Mouse (Mus musculus) kidney, postnatal 36 days (tissue): ENCODE results near the gene Ncam1.

Experiments used
- DNase-seq, 2 experiments: peaks; one replicate each; pipeline ENCODE4 v3.0.0; 2021 to 2022; ENCODE audit warnings: mixed read lengths in 2 of 2

Ncam1 gene

GRCm38 (mm10) chr9:49542593-49542992 is 256.1 kb downstream of the Ncam1 start:
- DNase-seq: no peak

GRCm38 (mm10) chr9:49537814-49538213 is 260.9 kb downstream of the Ncam1 start:
- DNase-seq: no peak

- DNase-seq: no peak
Measured at GRCm38 (mm10) chr9:49536593-49536992, 262.1 kb downstream of the Ncam1 start.

DNA sequence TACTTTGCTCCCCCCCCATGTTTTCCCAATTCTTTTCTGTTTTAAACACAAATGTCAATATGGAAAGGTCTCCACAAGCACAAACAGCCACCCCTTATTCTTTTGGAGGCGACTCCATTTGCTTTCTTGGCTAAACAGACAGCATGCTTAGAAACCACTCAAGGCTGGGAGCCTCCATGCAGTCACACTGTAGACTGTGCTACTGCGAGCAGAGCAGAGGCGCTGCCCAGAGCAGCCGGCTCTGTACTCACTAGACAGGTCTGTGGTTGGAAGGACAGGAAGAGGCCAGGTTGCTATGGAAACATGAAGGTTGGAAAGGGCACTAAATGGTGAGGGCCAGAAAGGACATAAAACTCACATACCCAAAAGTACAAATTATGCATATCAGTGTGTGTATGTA is 263.8 kb downstream of the Ncam1 start:
- DNase-seq: no peak

DNA sequence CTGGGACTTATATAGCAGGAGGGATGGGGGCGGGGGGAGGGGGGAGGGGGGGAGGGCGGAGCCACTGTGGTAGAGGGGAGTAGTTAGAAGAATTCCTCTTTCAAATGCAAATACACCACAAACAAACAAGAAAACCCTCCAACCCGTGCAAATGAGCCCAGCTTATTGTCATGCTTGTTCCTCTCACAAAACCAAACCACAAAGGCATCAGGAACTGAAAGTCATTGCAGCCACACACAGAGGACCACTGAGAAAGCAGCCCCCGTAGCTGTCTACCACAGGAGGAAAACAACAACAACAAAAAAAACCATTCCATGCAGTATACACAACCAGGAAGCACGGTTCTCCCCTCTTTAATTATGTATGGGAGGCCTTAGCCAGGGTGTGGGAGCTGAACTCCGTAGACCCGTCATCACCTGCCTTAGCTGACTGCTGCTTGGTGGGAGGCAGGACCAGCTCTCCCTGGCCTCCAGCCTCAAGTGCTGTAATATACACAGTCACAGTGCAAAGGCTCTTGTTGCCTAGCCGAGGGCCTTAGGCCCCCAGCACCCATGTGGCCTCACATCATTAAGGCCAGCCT is 264.7 kb downstream of the Ncam1 start:
- DNase-seq: no peak

GRCm38 (mm10) chr9:49533455-49533854 is 265.3 kb downstream of the Ncam1 start:
- no peak for DNase-seq

DNA sequence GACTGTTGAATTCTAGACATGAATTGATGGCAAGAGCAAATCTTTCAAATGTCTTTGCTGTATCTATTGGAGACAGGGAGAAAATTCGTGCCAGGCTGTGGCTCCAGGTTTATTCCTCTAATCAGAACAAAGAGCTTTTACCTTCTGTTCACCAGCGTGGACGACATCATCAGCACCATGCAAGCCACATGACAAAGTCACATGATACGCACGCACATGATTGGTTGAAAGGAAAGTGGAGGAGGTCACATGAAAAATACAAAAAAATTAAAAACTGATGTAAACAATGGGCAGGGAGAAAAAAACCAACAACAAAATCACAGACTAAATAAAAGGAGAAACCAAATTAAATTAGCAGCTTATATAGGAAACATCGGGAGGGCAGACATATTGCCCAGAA is 266.9 kb downstream of the Ncam1 start:
- no peak for DNase-seq

- DNase-seq: no peak
Measured at GRCm38 (mm10) chr9:49531257-49531656, 267.5 kb downstream of the Ncam1 start.

GRCm38 (mm10) chr9:49530739-49531138 is 268.0 kb downstream of the Ncam1 start:
- DNase-seq: no peak

DNA sequence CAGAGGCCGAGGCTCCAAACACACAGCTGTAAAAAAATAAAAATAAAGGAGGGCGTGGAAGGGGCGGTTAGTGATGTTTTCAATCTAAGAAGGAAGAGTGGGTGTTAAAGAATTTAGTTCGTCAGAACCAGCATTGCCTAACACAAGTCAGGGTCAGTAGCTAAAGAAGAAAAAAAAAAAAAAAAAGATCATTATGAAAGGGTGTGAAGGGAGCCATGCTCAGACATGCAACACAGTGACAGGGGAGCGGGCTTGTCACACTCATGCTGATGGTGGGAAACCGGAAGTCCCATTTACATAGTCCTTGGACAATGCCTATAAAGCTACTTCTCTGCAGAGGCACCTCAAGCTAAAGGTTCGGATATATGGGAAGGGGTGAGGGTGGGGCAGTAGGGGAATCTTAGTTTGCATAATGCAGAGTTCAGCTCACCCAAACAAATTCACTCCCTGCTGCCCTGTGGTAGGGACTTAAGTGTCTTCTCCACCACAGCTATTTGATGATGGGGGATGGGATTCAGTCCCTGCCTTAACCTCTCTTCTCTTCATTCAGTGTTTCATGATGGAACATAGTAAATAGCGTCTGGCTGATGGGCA is 269.3 kb downstream of the Ncam1 start:
- no peak for DNase-seq

- peak in 1 of 2 experiments; percentile 43 for DNase-seq
Measured at GRCm38 (mm10) chr9:49528943-49529342, 269.8 kb downstream of the Ncam1 start.

- no peak for DNase-seq
Measured at GRCm38 (mm10) chr9:49528026-49528425, 270.7 kb downstream of the Ncam1 start.

DNA sequence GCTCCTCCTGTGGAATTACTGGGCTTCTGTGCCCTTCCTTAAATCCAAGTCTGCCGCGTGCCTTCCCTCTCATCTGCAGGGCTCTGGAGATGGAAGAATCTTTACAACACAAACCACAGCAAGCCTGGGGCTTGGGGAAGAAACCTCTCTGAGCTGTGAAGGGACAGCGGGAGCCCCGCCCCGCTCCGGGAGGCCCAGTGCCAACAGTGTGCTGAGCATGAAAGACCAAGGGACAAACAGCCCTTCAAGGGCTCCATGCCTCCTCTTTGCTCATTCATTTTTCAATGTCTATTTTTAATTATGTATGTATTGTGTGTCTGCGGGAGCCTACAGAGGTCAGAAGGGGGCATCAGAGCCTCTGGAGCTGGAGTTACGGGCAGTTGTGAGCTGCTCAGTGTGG is 271.4 kb downstream of the Ncam1 start:
- no peak for DNase-seq

GRCm38 (mm10) chr9:49524721-49525120 is 274.0 kb downstream of the Ncam1 start:
- DNase-seq: no peak

DNA sequence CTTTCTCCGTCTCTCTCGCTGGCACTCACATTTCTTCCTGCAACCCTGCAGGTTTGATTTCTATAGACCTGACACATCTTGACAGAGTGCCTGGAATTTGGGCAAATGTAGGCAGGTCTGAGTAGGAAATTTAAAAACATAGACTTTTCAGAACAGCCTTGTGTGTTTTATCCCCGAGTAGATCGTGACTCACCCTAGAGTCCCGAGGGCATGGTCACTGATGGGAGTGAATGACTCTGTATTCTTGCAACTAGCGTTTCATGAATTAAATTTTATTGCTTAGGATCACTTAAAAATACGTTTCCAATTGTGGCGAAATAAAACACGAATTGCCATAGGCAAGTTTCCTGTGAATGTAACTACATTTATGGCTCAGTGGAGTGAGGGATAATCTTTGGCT is 274.8 kb downstream of the Ncam1 start:
- DNase-seq: no peak

DNA sequence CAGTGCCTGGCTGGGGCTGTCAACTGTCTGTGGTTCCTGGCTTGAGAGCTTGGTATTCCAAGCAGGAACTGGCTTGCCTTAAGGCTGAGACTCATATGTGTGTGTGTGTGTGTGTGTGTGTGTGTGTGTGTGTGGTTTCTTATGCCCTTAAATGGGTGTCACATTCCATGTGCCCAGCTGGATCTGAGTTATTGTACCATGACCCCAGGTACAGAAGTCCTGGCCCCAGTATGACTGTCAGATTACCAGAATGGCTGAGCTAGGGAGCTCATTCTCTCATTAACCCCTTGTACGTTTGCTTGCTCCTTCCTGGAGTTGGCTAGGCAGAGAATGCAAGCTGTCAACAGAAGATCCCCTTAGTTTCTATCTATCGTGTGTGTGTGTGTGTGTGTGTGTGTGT is 284.4 kb downstream of the Ncam1 start:
- DNase-seq: peak; percentile 54 to 68

- no peak for DNase-seq
Measured at GRCm38 (mm10) chr9:49510666-49511065, 288.1 kb downstream of the Ncam1 start.

DNA sequence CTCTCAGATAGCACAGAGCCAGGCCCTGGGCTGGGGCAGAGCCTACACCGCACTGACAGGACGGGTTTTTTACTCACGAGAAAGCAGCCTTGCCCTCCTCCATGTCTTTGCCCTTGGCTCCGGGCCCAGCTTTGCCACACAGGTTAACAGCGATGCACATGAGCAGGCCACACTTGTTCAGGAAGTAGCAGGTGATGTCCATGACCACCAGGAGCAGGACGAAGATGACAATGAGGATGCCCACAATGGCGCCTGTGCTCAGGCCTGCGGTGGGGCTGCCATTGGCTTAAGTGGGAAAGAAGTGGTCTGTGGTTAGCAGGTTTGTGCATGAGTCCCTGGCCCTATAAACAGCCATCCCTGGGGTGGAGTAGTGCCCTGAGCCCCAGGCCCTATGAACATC is 289.1 kb downstream of the Ncam1 start:
- DNase-seq: peak in 1 of 2 experiments; percentile 35

DNA sequence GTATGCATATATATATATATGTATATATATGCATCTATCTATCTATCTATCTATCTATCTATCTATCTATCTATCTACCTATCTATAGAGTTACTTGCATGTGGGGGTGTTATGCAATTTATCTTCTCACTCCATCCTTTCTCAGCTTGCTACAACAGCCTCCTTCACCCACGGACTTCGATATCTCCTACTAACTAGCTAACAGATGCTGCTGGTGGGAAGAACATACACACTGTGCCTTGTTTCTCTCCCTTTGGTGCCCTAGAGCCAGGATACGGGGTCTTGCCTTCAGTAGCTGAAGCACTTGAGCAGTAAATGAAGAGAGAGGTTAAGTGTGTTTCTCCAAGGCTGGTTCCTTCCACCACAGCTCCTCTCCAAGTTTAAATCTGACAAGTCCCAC is 289.6 kb downstream of the Ncam1 start:
- no peak for DNase-seq

- peak; percentile 40 to 73 for DNase-seq
Measured at GRCm38 (mm10) chr9:49507829-49508585, 290.7 kb downstream of the Ncam1 start.

GRCm38 (mm10) chr9:49504658-49505057 is 294.1 kb downstream of the Ncam1 start:
- DNase-seq: no peak

- DNase-seq: no peak
Measured at GRCm38 (mm10) chr9:49502245-49502644, 296.5 kb downstream of the Ncam1 start.

DNA sequence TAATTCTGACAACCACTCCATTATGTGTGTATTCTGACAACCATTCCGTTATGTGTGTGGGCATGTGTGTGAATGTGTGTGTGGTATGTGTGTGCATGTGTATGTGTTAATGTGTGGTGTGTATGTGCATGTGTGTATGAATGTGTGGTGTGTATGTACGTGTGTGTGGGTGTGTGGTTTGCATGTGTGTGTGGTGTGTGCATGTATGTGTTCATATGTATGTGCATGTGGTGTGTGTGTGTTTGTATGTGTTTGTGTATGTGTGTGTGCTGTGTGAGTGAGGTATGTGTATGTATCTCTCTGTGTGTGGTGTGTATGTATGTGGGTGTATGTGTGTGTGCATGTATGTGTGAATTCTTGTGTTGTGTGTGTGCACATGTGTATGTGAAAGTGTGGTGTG is 298.8 kb downstream of the Ncam1 start:
- no peak for DNase-seq

GRCm38 (mm10) chr9:49493979-49494649 is 304.6 kb downstream of the Ncam1 start:
- DNase-seq: peak; percentile 61 to 65
